Mouse (Mus musculus) spleen, embryonic (tissue): ENCODE measurements around the gene Mvb12b.

Experiments
- CTCF ChIA-PET: fragments of 350-600 bp; sonication (Branson Sonifier 250); formaldehyde crosslinking; loops from one replicate; lab custom pipeline; 2022; lab: Charles Lee

Gene Mvb12b

GRCm38 (mm10) chr2:33785596-33785995, 102.2 kb downstream of the Mvb12b start:
- CTCF ChIA-PET, result no interaction called here

GRCm38 (mm10) chr2:33784721-33785120, 103.0 kb downstream of the Mvb12b start:
- CTCF ChIA-PET, result no interaction called here

GRCm38 (mm10) chr2:33783419-33783818, 104.3 kb downstream of the Mvb12b start:
- CTCF ChIA-PET, result interaction anchor here (0.5 kb wide), 1 partner anchor 23 kb away, joined by 3 read pairs; no protein-coding TSS in a partner anchor

- CTCF ChIA-PET, result no interaction called here
Measured at GRCm38 (mm10) chr2:33781655-33782400, 105.9 kb downstream of the Mvb12b start.

GRCm38 (mm10) chr2:33778466-33778865, 109.3 kb downstream of the Mvb12b start:
- CTCF ChIA-PET, result no interaction called here

GRCm38 (mm10) chr2:33777051-33777450, 110.7 kb downstream of the Mvb12b start:
- CTCF ChIA-PET, result no interaction called here

GRCm38 (mm10) chr2:33774884-33775283, 112.9 kb downstream of the Mvb12b start:
- CTCF ChIA-PET, result no interaction called here

GRCm38 (mm10) chr2:33774106-33774505, 113.6 kb downstream of the Mvb12b start:
- CTCF ChIA-PET, result no interaction called here

- CTCF ChIA-PET, result no interaction called here
Measured at GRCm38 (mm10) chr2:33772439-33772838, 115.3 kb downstream of the Mvb12b start.

GRCm38 (mm10) chr2:33771388-33771787, 116.4 kb downstream of the Mvb12b start:
- CTCF ChIA-PET, result no interaction called here

- CTCF ChIA-PET, result no interaction called here
Measured at GRCm38 (mm10) chr2:33770526-33771130, 117.1 kb downstream of the Mvb12b start.

GRCm38 (mm10) chr2:33764476-33764875, 123.3 kb downstream of the Mvb12b start:
- CTCF ChIA-PET, result interaction anchor here (0.7 kb wide), 3 partner anchors 28 to 574 kb away, joined by 3 to 5 read pairs (median 4); no protein-coding TSS in a partner anchor

- CTCF ChIA-PET, result interaction anchor here (0.6 kb wide), 1 partner anchor 225 kb away, joined by 3 read pairs; no protein-coding TSS in a partner anchor
Measured at GRCm38 (mm10) chr2:33762210-33762609, 125.5 kb downstream of the Mvb12b start.

- CTCF ChIA-PET, result no interaction called here
Measured at GRCm38 (mm10) chr2:33760571-33760991, 127.2 kb downstream of the Mvb12b start.

- CTCF ChIA-PET, result no interaction called here
Measured at GRCm38 (mm10) chr2:33759447-33759846, 128.3 kb downstream of the Mvb12b start.

- CTCF ChIA-PET, result no interaction called here
Measured at GRCm38 (mm10) chr2:33755633-33756020, 132.1 kb downstream of the Mvb12b start.

- CTCF ChIA-PET, result no interaction called here
Measured at GRCm38 (mm10) chr2:33754980-33755632, 132.6 kb downstream of the Mvb12b start.

GRCm38 (mm10) chr2:33754317-33754633, 133.5 kb downstream of the Mvb12b start:
- CTCF ChIA-PET, result no interaction called here

- CTCF ChIA-PET, result no interaction called here
Measured at GRCm38 (mm10) chr2:33753630-33754316, 134.0 kb downstream of the Mvb12b start.

- CTCF ChIA-PET, result no interaction called here
Measured at GRCm38 (mm10) chr2:33750611-33751010, 137.1 kb downstream of the Mvb12b start.

- CTCF ChIA-PET, result interaction anchor here (1.3 kb wide), 1 partner anchor 33 kb away, joined by 4 read pairs; no protein-coding TSS in a partner anchor
Measured at GRCm38 (mm10) chr2:33746471-33746870, 141.3 kb downstream of the Mvb12b start.

- CTCF ChIA-PET, result interaction anchor here (1.3 kb wide), 1 partner anchor 34 kb away, joined by 4 read pairs; no protein-coding TSS in a partner anchor
Measured at GRCm38 (mm10) chr2:33745724-33746123, 142.0 kb downstream of the Mvb12b start.
